Mouse (Mus musculus): ENCODE results near the gene Pdgfa. TPM values are rescaled to one million over a fixed set of nuclear protein-coding genes. Genes with fewer than 3 reads are reported as not detected.
A peak's percentile ranks its signal among the peaks of the same experiment; 100 is the strongest.

The Pdgfa gene
- polyA plus RNA-seq, 1 experiment, result 10.7 TPM

DNA sequence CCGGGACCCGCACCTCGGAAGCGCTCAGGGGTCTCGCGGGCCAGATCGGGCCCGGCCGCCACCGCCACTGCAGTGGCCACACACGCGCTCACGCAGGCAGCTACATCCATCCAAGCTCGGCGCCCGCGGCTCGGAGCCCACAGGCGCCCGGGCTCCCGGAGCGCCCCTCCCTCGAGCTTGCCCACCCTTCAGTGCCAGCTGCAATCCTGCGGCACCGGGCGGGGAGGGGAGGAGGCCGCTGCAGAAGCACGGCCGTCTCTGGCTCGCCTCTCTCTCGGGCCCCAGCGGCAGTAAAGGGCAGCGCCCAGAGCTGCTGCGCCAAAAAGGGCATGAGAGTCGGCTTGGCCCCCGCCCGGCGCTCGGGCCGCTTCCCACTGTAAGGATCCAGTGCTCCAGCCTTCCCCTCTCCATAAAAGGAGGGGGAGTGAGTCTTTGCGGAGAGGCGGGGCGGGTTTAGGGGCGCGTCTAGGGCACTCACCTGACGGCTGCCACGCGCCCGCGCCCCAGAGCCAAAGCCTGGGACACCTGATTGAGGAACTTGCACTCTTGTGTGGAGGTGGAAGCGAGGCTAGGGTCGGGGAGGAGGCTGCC is 1.4 kb downstream of the Pdgfa start:
- H3K4me3 ChIP-seq (ENCODE audit: control insufficient read depth, insufficient read depth, low read length), result peak overlapping the region; percentile 8
- peak; percentile 11 for DNase-seq
- peaks cover 39% of the 10 kb centered on the region for H3K27me3 ChIP-seq (ENCODE audit: control insufficient read depth, insufficient read depth, low read length)

DNA sequence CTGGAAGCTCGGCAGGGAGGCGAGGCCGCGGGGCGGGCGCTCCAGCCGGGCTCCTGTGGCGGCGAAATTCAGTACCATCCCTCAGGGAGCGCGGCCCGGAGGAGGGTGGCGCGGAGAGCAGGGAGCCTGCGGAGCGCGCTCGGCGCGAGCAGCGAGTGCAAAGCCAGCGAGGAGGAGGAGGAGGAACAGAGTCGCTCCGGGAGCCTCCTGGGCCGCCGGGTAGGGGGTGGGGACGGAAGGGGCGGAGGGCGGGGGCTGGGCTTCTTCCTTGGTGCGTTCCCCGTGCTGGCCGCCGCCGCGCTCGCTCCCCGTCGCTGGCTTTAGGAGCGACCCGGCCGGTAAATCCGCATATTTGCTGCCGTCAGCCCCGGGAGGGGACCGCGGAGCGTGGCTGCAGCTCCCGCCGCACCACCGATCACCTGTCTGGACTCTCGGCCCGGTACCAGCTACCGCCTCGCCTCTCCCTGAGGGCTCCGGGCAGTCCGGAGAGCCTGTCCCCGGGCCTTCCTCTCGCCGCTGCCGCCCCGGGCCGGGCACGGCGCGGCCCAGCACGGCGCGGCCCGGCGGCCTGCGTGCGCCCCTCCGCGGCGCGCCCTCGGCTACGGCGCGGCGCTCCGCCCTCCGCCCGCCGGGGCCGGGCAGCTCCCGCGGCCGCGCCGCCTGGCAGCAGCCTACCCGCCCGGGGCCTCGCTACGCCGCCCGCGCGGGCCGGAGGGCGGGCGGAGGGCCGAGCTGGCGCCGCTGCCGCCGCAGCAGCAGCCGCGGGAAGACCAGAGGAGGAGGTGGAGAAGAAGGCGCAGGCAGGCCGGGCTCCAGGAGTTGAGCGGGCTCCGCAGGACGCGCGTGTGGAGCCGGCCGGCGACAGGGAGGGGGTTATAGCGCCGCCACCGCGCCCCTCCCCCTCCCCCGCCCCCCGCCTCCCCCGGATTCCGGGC is 2.1 kb downstream of the Pdgfa start:
- no peak overlapping the region for H3K27ac ChIP-seq (ENCODE audit: control insufficient read depth, insufficient read depth, low read length)
- H3K4me1 ChIP-seq (replicated peaks; ENCODE audit: control insufficient read depth, insufficient read depth, low read length), result 0 out of 2 replicates have a peak, but pooled peaks cover 5% of the 10 kb centered on the region
- no peaks in the 10 kb centered on the region for H3K36me3 ChIP-seq (ENCODE audit: control insufficient read depth, insufficient read depth, low read length)
- DNase-seq, result peak; percentile 18
- H3K27me3 ChIP-seq (ENCODE audit: control insufficient read depth, insufficient read depth, low read length), result peaks cover 36% of the 10 kb centered on the region
- H3K4me3 ChIP-seq (ENCODE audit: control insufficient read depth, insufficient read depth, low read length), result peak overlapping the region; percentile 34
- 8% methylated on average over 118 of the region's 127 CpGs for WGBS
- TF ChIP-seq POLR2A (IDR thresholded peaks at IDR 0.05; ENCODE audit: control insufficient read depth, extremely low read depth, insufficient read depth, low read length, poor library complexity) (no peak), CTCF (IDR thresholded peaks at IDR 0.05; ENCODE audit: borderline replicate concordance, control insufficient read depth, extremely low read depth, insufficient read depth, low read length, poor library complexity) (no peak)

More for the DNA sequence above, 1.4 kb downstream of the Pdgfa start:
- H3K27ac ChIP-seq (ENCODE audit: control insufficient read depth, insufficient read depth, low read length), result no peak overlapping the region
- TF ChIP-seq POLR2A (IDR thresholded peaks at IDR 0.05; ENCODE audit: control insufficient read depth, extremely low read depth, insufficient read depth, low read length, poor library complexity), result no peak
- no peak for TF ChIP-seq CTCF (IDR thresholded peaks at IDR 0.05; ENCODE audit: borderline replicate concordance, control insufficient read depth, extremely low read depth, insufficient read depth, low read length, poor library complexity)
- H3K4me1 ChIP-seq (replicated peaks; ENCODE audit: control insufficient read depth, insufficient read depth, low read length), result 0 out of 2 replicates have a peak, but pooled peaks cover 5% of the 10 kb centered on the region
- H3K36me3 ChIP-seq (ENCODE audit: control insufficient read depth, insufficient read depth, low read length), result no peaks in the 10 kb centered on the region
- WGBS, result under 1% methylated on average over 51 of the region's 52 CpGs

DNA sequence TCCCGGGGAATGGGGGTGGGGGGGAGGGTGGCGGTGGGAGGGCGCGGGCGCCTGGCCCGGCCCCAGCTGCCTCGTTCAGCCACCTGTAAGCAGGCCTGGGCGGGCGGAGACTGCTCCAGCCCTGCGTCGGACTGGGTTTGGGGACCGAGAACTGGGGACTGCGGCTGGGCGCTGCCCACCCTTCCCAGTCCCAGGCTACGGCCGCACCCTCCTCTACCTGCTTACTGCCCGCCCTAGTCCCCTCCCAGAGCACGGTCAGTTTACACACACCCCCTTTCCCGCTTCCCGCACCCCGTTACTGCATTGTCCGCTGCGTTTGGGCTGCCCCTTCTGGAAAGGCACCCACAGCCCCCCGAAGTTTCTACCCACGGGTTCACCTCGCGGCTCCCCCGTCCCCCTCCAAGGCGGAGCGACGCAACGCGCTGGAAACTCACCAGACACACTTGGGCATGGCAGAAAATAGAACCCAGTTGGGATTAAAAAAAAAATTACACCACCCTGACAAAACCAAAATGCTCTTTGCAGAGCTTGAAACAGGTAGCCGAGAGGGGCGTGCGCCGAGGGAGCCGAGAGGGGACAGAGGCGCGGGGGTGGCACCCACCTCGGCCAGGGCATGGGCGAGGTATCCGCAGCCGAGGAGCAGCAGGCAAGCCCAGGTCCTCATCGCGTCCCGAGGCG is 2.9 kb downstream of the Pdgfa start:
- no peak overlapping the region for H3K27ac ChIP-seq (ENCODE audit: control insufficient read depth, insufficient read depth, low read length)
- TF ChIP-seq CTCF (IDR thresholded peaks at IDR 0.05; ENCODE audit: borderline replicate concordance, control insufficient read depth, extremely low read depth, insufficient read depth, low read length, poor library complexity) (no peak), POLR2A (IDR thresholded peaks at IDR 0.05; ENCODE audit: control insufficient read depth, extremely low read depth, insufficient read depth, low read length, poor library complexity) (no peak)
- H3K4me1 ChIP-seq (replicated peaks; ENCODE audit: control insufficient read depth, insufficient read depth, low read length), result 0 out of 2 replicates have a peak, but pooled peaks cover 5% of the 10 kb centered on the region
- H3K4me3 ChIP-seq (ENCODE audit: control insufficient read depth, insufficient read depth, low read length), result peak overlapping the region; percentile 34
- WGBS, result 2% methylated on average over 48 of the region's 48 CpGs
- DNase-seq, result no peak
- no peaks in the 10 kb centered on the region for H3K36me3 ChIP-seq (ENCODE audit: control insufficient read depth, insufficient read depth, low read length)
- H3K27me3 ChIP-seq (ENCODE audit: control insufficient read depth, insufficient read depth, low read length), result peaks cover 31% of the 10 kb centered on the region

DNA sequence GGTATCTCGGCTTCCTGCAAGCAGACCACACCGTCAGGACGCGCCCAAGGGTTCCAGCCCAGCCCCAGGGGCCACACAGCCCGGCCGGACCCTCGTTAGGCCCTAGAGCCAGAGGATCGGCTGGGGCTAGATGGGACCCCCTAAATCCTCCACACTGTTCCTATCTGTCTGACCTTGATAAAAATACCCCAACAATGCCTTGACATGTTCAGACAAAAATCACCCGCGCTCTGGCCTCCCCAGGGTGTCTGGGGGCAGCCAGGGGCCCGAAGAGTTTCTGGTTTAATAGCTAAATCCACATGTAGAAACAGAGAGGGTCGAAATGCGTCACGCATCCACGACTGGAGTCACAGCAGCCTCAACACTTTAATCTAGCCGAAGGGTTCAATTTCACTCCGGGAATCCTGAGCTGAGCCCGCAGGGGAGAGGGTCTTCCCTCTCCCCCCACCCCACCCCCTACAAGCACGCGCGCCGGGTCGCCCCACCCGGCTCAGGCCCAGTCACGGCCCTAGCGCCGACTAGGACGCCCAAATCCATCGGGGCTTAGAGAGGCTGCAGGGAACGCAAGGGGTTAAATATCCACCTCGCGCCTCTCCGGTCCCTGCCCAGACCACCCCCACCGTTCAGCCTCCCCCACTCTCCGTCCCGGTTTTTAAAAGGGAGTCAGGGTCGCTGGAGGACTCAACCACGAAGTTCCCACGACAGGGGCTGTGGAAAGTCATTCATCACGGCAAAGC is 3.6 kb downstream of the Pdgfa start:
- DNase-seq, result no peak
- H3K36me3 ChIP-seq (ENCODE audit: control insufficient read depth, insufficient read depth, low read length), result no peaks in the 10 kb centered on the region
- peak overlapping the region; percentile 19; the same call in 1 of the 2 replicates for H3K4me3 ChIP-seq (ENCODE audit: control insufficient read depth, insufficient read depth, low read length)
- WGBS, result 3% methylated on average over 40 of the region's 40 CpGs
- TF ChIP-seq POLR2A (IDR thresholded peaks at IDR 0.05; ENCODE audit: control insufficient read depth, extremely low read depth, insufficient read depth, low read length, poor library complexity) (no peak), CTCF (IDR thresholded peaks at IDR 0.05; ENCODE audit: borderline replicate concordance, control insufficient read depth, extremely low read depth, insufficient read depth, low read length, poor library complexity) (no peak)
- peaks cover 31% of the 10 kb centered on the region for H3K27me3 ChIP-seq (ENCODE audit: control insufficient read depth, insufficient read depth, low read length)
- H3K27ac ChIP-seq (ENCODE audit: control insufficient read depth, insufficient read depth, low read length), result no peak overlapping the region
- H3K4me1 ChIP-seq (replicated peaks; ENCODE audit: control insufficient read depth, insufficient read depth, low read length), result 0 out of 2 replicates have a peak, but pooled peaks cover 5% of the 10 kb centered on the region

- H3K4me3 ChIP-seq (ENCODE audit: control insufficient read depth, insufficient read depth, low read length), result no peak overlapping the region; the same call in 1 of the 2 replicates
- no peak for DNase-seq
- TF ChIP-seq CTCF (IDR thresholded peaks at IDR 0.05; ENCODE audit: borderline replicate concordance, control insufficient read depth, extremely low read depth, insufficient read depth, low read length, poor library complexity), result no peak
- TF ChIP-seq POLR2A (IDR thresholded peaks at IDR 0.05; ENCODE audit: control insufficient read depth, extremely low read depth, insufficient read depth, low read length, poor library complexity), result no peak
- H3K27me3 ChIP-seq (ENCODE audit: control insufficient read depth, insufficient read depth, low read length), result peaks cover 24% of the 10 kb centered on the region
- no peak overlapping the region for H3K27ac ChIP-seq (ENCODE audit: control insufficient read depth, insufficient read depth, low read length)
- H3K36me3 ChIP-seq (ENCODE audit: control insufficient read depth, insufficient read depth, low read length), result no peaks in the 10 kb centered on the region
- H3K4me1 ChIP-seq (replicated peaks; ENCODE audit: control insufficient read depth, insufficient read depth, low read length), result 0 out of 2 replicates have a peak, but pooled peaks cover 4% of the 10 kb centered on the region
- WGBS, result 14% methylated on average over 59 of the region's 59 CpGs
These were observed 4.4 kb downstream of the Pdgfa start for GRCm38 (mm10) chr5:138992611-138993370.

All from thymus, adult 2 months (tissue).